Mouse (Mus musculus): ENCODE results near the gene Lgals3. TPM values are rescaled to one million over a fixed set of nuclear protein-coding genes. Genes with fewer than 3 reads are reported as not detected.
"Not testable (repeated sequence)": the region's sequence is repeated elsewhere in the genome, so short reads cannot be mapped to it uniquely, and the experiment has no call there.

Gene Lgals3
- polyA plus RNA-seq (2014; fragmentation: Nextera tagmentation; extraction: Ambion mirVana), result 6.6 and 8.5 TPM in 2 replicates

- ATAC-seq (replicated peaks; ENCODE audit: low FRiP score, low TSS enrichment, low read depth), result peak; percentile 67
Observed at GRCm38 (mm10) chr14:47367461-47367860, at the start of gene Lgals3. Gene Lgals3, plus strand, starts transcription at chr14:47367751.

DNA sequence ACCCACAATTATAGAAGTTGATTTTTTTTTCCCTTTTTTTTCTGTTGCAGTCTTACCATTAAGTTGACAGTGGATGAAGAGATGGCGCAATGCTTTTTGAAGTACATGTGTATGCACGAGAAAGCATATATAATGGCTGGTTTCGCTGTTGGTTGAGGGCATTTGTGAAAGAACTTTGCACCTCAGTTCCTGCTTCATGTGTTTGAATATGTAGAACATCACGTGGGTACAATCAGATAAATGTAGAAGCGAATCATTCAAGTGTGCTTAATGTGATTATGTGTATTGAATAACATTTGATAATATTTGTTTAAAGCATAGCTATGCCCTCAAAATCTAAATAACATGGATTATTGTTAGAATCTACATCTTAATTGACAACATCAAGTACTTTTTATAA is 48.2 kb upstream of the Lgals3 start:
- no peak for DNase-seq (ENCODE audit: low spot score)
- Histone ChIP-seq H3K9ac (ENCODE audit: low read length) (no peak overlapping the region), H3K4me1 (replicated peaks; ENCODE audit: control insufficient read depth, insufficient read depth, low read length) (no peaks in the 10 kb centered on the region), H3K27ac (ENCODE audit: low read depth) (no peak overlapping the region), H3K36me3 (ENCODE audit: control insufficient read depth, insufficient read depth, low read length) (peaks cover 68% of the 10 kb centered on the region), H3K9me3 (ENCODE audit: control insufficient read depth, low read length) (no peaks in the 10 kb centered on the region), H3K4me2 (ENCODE audit: low read length) (no peak overlapping the region), H3K4me3 (ENCODE audit: low read depth, low read length) (no peak overlapping the region), H3K27me3 (replicated peaks; ENCODE audit: control insufficient read depth, insufficient read depth, low read length) (no peaks in the 10 kb centered on the region)
- ATAC-seq (replicated peaks; ENCODE audit: low FRiP score, low TSS enrichment, low read depth), result no peak
- 93% methylated on average over 5 of the region's 5 CpGs for WGBS

More at GRCm38 (mm10) chr14:47367461-47367860, at the start of gene Lgals3:
- Histone ChIP-seq H3K27me3 (replicated peaks; ENCODE audit: control insufficient read depth, insufficient read depth, low read length) (peaks cover 1% of the 10 kb centered on the region; the same call in 1 of the 2 replicates), H3K4me1 (replicated peaks; ENCODE audit: control insufficient read depth, insufficient read depth, low read length) (0 out of 2 replicates have a peak, but pooled peaks cover 2% of the 10 kb centered on the region), H3K9me3 (ENCODE audit: control insufficient read depth, low read length) (no peaks in the 10 kb centered on the region), H3K4me3 (ENCODE audit: low read depth, low read length) (no peak within 1 kb of the TSS), H3K4me2 (ENCODE audit: low read length) (peak within 1 kb of the TSS; percentile 2; the same call in 1 of the 2 replicates), H3K9ac (ENCODE audit: low read length) (no peak within 1 kb of the TSS), H3K36me3 (ENCODE audit: control insufficient read depth, insufficient read depth, low read length) (no peaks in the 10 kb centered on the region), H3K27ac (ENCODE audit: low read depth) (no peak within 1 kb of the TSS)
- 36% methylated on average over 9 of the region's 9 CpGs for WGBS
- peak; percentile 74 for DNase-seq (ENCODE audit: low spot score)

- H3K36me3 ChIP-seq (ENCODE audit: control insufficient read depth, insufficient read depth, low read length), result peaks cover 50% of the 10 kb centered on the region
- WGBS, result 95% methylated on average over 6 of the region's 8 CpGs
- H3K4me2 ChIP-seq (ENCODE audit: low read length); DNase-seq (ENCODE audit: low spot score); H3K9me3 ChIP-seq (ENCODE audit: control insufficient read depth, low read length); H3K27me3 ChIP-seq (replicated peaks; ENCODE audit: control insufficient read depth, insufficient read depth, low read length); ATAC-seq (replicated peaks; ENCODE audit: low FRiP score, low TSS enrichment, low read depth); H3K27ac ChIP-seq (ENCODE audit: low read depth); H3K9ac ChIP-seq (ENCODE audit: low read length); H3K4me3 ChIP-seq (ENCODE audit: low read depth, low read length); H3K4me1 ChIP-seq (replicated peaks; ENCODE audit: control insufficient read depth, insufficient read depth, low read length): not testable (repeated sequence)
Observed at GRCm38 (mm10) chr14:47321581-47321980, 46.0 kb upstream of the Lgals3 start.

- WGBS, result 81% methylated on average over 9 of the region's 9 CpGs
- Histone ChIP-seq H3K4me1 (replicated peaks; ENCODE audit: control insufficient read depth, insufficient read depth, low read length) (no peaks in the 10 kb centered on the region), H3K27me3 (replicated peaks; ENCODE audit: control insufficient read depth, insufficient read depth, low read length) (no peaks in the 10 kb centered on the region), H3K9me3 (ENCODE audit: control insufficient read depth, low read length) (no peaks in the 10 kb centered on the region), H3K4me2 (ENCODE audit: low read length) (no peak overlapping the region), H3K36me3 (ENCODE audit: control insufficient read depth, insufficient read depth, low read length) (peaks cover 16% of the 10 kb centered on the region; the same call in 1 of the 2 replicates), H3K9ac (ENCODE audit: low read length) (no peak overlapping the region), H3K27ac (ENCODE audit: low read depth) (no peak overlapping the region), H3K4me3 (ENCODE audit: low read depth, low read length) (no peak overlapping the region)
- ATAC-seq (replicated peaks; ENCODE audit: low FRiP score, low TSS enrichment, low read depth) (no peak), DNase-seq (ENCODE audit: low spot score) (no peak)
Observed at GRCm38 (mm10) chr14:47325965-47326761, 41.4 kb upstream of the Lgals3 start.

DNA sequence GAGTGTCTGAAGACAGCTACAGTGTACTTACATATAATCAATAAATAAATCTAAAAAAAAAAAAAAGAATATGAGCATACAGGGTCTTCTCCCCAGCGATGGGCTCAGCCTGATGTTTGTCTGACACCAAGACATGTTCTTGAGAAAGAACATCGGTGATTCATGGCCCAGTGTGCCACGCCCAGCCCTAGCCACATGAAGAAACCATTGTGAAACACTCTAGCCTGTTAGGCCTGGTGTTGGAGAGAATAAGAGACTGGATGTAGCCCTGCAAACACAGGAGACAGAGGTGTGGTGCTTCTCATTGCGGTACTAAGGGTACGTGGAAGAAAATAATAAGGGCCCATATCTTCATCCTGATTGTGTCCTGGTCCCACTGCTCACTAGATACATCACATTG is 40.2 kb upstream of the Lgals3 start:
- Histone ChIP-seq H3K4me3 (ENCODE audit: low read depth, low read length) (no peak overlapping the region), H3K9me3 (ENCODE audit: control insufficient read depth, low read length) (no peaks in the 10 kb centered on the region), H3K9ac (ENCODE audit: low read length) (no peak overlapping the region), H3K4me1 (replicated peaks; ENCODE audit: control insufficient read depth, insufficient read depth, low read length) (no peaks in the 10 kb centered on the region), H3K27ac (ENCODE audit: low read depth) (no peak overlapping the region), H3K36me3 (ENCODE audit: control insufficient read depth, insufficient read depth, low read length) (peaks cover 12% of the 10 kb centered on the region; the same call in 1 of the 2 replicates), H3K4me2 (ENCODE audit: low read length) (no peak overlapping the region), H3K27me3 (replicated peaks; ENCODE audit: control insufficient read depth, insufficient read depth, low read length) (no peaks in the 10 kb centered on the region)
- ATAC-seq (replicated peaks; ENCODE audit: low FRiP score, low TSS enrichment, low read depth) (no peak), DNase-seq (ENCODE audit: low spot score) (no peak)
- 90% methylated on average over 5 of the region's 5 CpGs for WGBS

DNA sequence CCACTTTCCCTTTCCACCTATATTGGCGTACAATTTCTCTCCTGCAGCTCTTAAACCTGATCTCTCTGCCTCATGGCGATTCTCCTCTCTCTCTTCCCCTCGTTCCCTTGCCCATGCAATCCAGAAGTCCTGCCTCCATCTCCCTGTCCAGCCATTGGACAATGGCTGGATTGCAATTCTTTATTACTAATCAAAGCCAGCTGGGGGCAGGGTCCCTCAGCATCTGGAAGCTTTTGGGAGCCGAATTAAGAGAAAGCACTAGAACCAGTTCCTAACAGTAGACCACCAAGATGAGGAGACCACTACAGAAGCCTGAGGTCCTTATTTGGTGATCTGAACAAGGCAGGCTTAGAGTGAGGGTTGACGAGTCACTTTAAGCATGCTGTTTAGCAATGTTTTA is 35.6 kb upstream of the Lgals3 start:
- ATAC-seq (replicated peaks; ENCODE audit: low FRiP score, low TSS enrichment, low read depth) (no peak), DNase-seq (ENCODE audit: low spot score) (no peak)
- H3K9ac ChIP-seq (ENCODE audit: low read length), result no peak overlapping the region
- no peaks in the 10 kb centered on the region for H3K27me3 ChIP-seq (replicated peaks; ENCODE audit: control insufficient read depth, insufficient read depth, low read length)
- no peaks in the 10 kb centered on the region for H3K4me1 ChIP-seq (replicated peaks; ENCODE audit: control insufficient read depth, insufficient read depth, low read length)
- H3K9me3 ChIP-seq (ENCODE audit: control insufficient read depth, low read length), result no peaks in the 10 kb centered on the region
- H3K27ac ChIP-seq (ENCODE audit: low read depth), result no peak overlapping the region
- no peak overlapping the region for H3K4me2 ChIP-seq (ENCODE audit: low read length)
- H3K36me3 ChIP-seq (ENCODE audit: control insufficient read depth, insufficient read depth, low read length), result no peaks in the 10 kb centered on the region
- 73% methylated on average over 5 of the region's 5 CpGs for WGBS
- H3K4me3 ChIP-seq (ENCODE audit: low read depth, low read length), result no peak overlapping the region

DNA sequence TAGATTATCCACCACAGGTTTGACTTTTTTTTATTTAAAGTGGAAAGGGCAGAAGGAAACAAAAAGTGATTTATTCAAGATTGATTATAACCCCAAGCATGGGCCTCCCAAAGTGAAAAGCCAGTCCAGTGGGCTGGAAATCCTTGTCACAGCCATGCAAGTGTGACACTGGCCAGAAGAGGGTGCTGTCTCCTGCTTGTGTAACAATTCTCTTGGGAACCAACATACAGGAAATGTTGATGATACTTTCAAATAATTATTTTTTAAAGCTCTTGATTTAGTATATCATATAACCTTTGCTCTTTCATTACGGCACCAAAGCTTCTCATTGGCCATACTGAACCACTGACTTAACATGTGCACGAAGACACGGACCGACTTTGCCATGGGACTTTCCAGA is 32.7 kb upstream of the Lgals3 start:
- WGBS, result 78% methylated on average over 4 of the region's 4 CpGs
- Histone ChIP-seq H3K4me3 (ENCODE audit: low read depth, low read length) (no peak overlapping the region), H3K27ac (ENCODE audit: low read depth) (no peak overlapping the region), H3K36me3 (ENCODE audit: control insufficient read depth, insufficient read depth, low read length) (no peaks in the 10 kb centered on the region), H3K4me1 (replicated peaks; ENCODE audit: control insufficient read depth, insufficient read depth, low read length) (no peaks in the 10 kb centered on the region), H3K4me2 (ENCODE audit: low read length) (no peak overlapping the region), H3K9me3 (ENCODE audit: control insufficient read depth, low read length) (no peaks in the 10 kb centered on the region), H3K9ac (ENCODE audit: low read length) (no peak overlapping the region), H3K27me3 (replicated peaks; ENCODE audit: control insufficient read depth, insufficient read depth, low read length) (no peaks in the 10 kb centered on the region)
- DNase-seq (ENCODE audit: low spot score) (peak; percentile 78), ATAC-seq (replicated peaks; ENCODE audit: low FRiP score, low TSS enrichment, low read depth) (no peak; the same call in 1 of the 2 replicates)

GRCm38 (mm10) chr14:47335300-47335699 is 32.3 kb upstream of the Lgals3 start:
- Histone ChIP-seq H3K4me2 (ENCODE audit: low read length) (no peak overlapping the region), H3K9me3 (ENCODE audit: control insufficient read depth, low read length) (no peaks in the 10 kb centered on the region), H3K9ac (ENCODE audit: low read length) (no peak overlapping the region), H3K4me3 (ENCODE audit: low read depth, low read length) (no peak overlapping the region), H3K27me3 (replicated peaks; ENCODE audit: control insufficient read depth, insufficient read depth, low read length) (no peaks in the 10 kb centered on the region), H3K36me3 (ENCODE audit: control insufficient read depth, insufficient read depth, low read length) (no peaks in the 10 kb centered on the region), H3K27ac (ENCODE audit: low read depth) (no peak overlapping the region), H3K4me1 (replicated peaks; ENCODE audit: control insufficient read depth, insufficient read depth, low read length) (no peaks in the 10 kb centered on the region)
- ATAC-seq (replicated peaks; ENCODE audit: low FRiP score, low TSS enrichment, low read depth) (no peak), DNase-seq (ENCODE audit: low spot score) (no peak)
- 70% methylated on average over 3 of the region's 3 CpGs for WGBS

Data from intestine, embryonic 14.5 days (tissue).